Mouse (Mus musculus) macrophage (primary cell): Measurements from ENCODE around the gene Dus3l. TPM values are rescaled to one million over a fixed set of nuclear protein-coding genes. Genes with fewer than 3 reads are reported as not detected.

Experiments used
- H3K27ac ChIP-seq: fragments of 350-480 bp; formaldehyde crosslinking; 2 replicates; pipeline ENCODE4 v1.9.0; 2021
- H3K36me3 ChIP-seq: fragments of 350-480 bp; formaldehyde crosslinking; 2 replicates; pipeline ENCODE4 v1.9.0; 2021; ENCODE audit errors: inconsistent target
- H3K4me3 ChIP-seq: fragments of 350-480 bp; formaldehyde crosslinking; 2 replicates; pipeline ENCODE4 v1.9.0; 2021; ENCODE audit errors: inconsistent target
- H3K79me2 ChIP-seq: fragments of 350-480 bp; formaldehyde crosslinking; 2 replicates; pipeline ENCODE4 v1.9.0; 2021; ENCODE audit errors: inconsistent target
- WGBS: methylation state at CpG from one replicate; pipeline ENCODE4 v1.1.7; 2026; ENCODE audit warnings: inconsistent platforms; ENCODE audit not compliant: missing documents; 5-methylcytosine and 5-hydroxymethylcytosine counted together
- polyA plus RNA-seq: library from polyadenylated mRNA; stranded (reverse); fragments of 250-400 nt; gene quantifications from 3 replicates; pipeline ENCODE4 v1.2.4, GENCODE M21; 2018; ENCODE audit warnings: inconsistent platforms

Gene Dus3l
- polyA plus RNA-seq, 1 experiment from 2014 or later, result 9.0 TPM

GRCm38 (mm10) chr17:56792588-56792987 is 28.0 kb downstream of the Dus3l start:
- Histone ChIP-seq H3K79me2 (no peaks in the 10 kb centered on the region), H3K4me3 (no peak overlapping the region), H3K27ac (no peak overlapping the region), H3K36me3 (no peaks in the 10 kb centered on the region)
- WGBS, result 89% methylated on average over 3 of the region's 3 CpGs

GRCm38 (mm10) chr17:56793614-56794319 is 29.2 kb downstream of the Dus3l start:
- Histone ChIP-seq H3K27ac (no peak overlapping the region), H3K4me3 (no peak overlapping the region), H3K79me2 (no peaks in the 10 kb centered on the region), H3K36me3 (no peaks in the 10 kb centered on the region)
- 80% methylated on average over 6 of the region's 6 CpGs for WGBS

GRCm38 (mm10) chr17:56799276-56799675 is 34.7 kb downstream of the Dus3l start:
- Histone ChIP-seq H3K36me3 (no peaks in the 10 kb centered on the region), H3K79me2 (no peaks in the 10 kb centered on the region), H3K4me3 (no peak overlapping the region), H3K27ac (no peak overlapping the region)
- 98% methylated on average over 3 of the region's 3 CpGs for WGBS

- Histone ChIP-seq H3K4me3 (no peak overlapping the region), H3K36me3 (no peaks in the 10 kb centered on the region), H3K79me2 (no peaks in the 10 kb centered on the region), H3K27ac (no peak overlapping the region)
- WGBS, result 96% methylated on average over 7 of the region's 8 CpGs
Measured at GRCm38 (mm10) chr17:56802065-56802464, 37.5 kb downstream of the Dus3l start.

- H3K79me2 ChIP-seq, result no peaks in the 10 kb centered on the region
- 92% methylated on average over 5 of the region's 5 CpGs for WGBS
- H3K4me3 ChIP-seq, result no peak overlapping the region
- H3K36me3 ChIP-seq, result no peaks in the 10 kb centered on the region
- H3K27ac ChIP-seq, result no peak overlapping the region
Measured at GRCm38 (mm10) chr17:56804952-56805351, 40.4 kb downstream of the Dus3l start.

- Histone ChIP-seq H3K36me3 (no peaks in the 10 kb centered on the region), H3K4me3 (no peak overlapping the region), H3K79me2 (no peaks in the 10 kb centered on the region), H3K27ac (no peak overlapping the region)
- 100% methylated on average over 1 of the region's 1 CpGs for WGBS
Measured at GRCm38 (mm10) chr17:56805784-56806183, 41.2 kb downstream of the Dus3l start.

GRCm38 (mm10) chr17:56808518-56808917 is 44.0 kb downstream of the Dus3l start:
- Histone ChIP-seq H3K27ac (no peak overlapping the region), H3K4me3 (no peak overlapping the region), H3K79me2 (no peaks in the 10 kb centered on the region), H3K36me3 (no peaks in the 10 kb centered on the region)
- 29% methylated on average over 9 of the region's 9 CpGs for WGBS

- Histone ChIP-seq H3K79me2 (no peaks in the 10 kb centered on the region), H3K27ac (no peak overlapping the region), H3K36me3 (no peaks in the 10 kb centered on the region), H3K4me3 (no peak overlapping the region)
- whole genome bisulfite sequencing, result 25% methylated on average over 3 of the region's 3 CpGs
Measured at GRCm38 (mm10) chr17:56810245-56810644, 45.7 kb downstream of the Dus3l start.

- H3K4me3 ChIP-seq, result no peak overlapping the region
- 55% methylated on average over 12 of the region's 24 CpGs for WGBS
- H3K79me2 ChIP-seq, result no peaks in the 10 kb centered on the region
- H3K27ac ChIP-seq, result no peak overlapping the region
- H3K36me3 ChIP-seq, result no peaks in the 10 kb centered on the region
Measured at GRCm38 (mm10) chr17:56814316-56815056, 49.9 kb downstream of the Dus3l start.

GRCm38 (mm10) chr17:56815057-56815345 is 50.4 kb downstream of the Dus3l start:
- WGBS, result 82% methylated on average over 2 of the region's 3 CpGs
- Histone ChIP-seq H3K79me2 (no peaks in the 10 kb centered on the region), H3K4me3 (no peak overlapping the region), H3K36me3 (no peaks in the 10 kb centered on the region), H3K27ac (no peak overlapping the region)

GRCm38 (mm10) chr17:56818067-56818636 is 53.6 kb downstream of the Dus3l start:
- 74% methylated on average over 11 of the region's 11 CpGs for WGBS
- Histone ChIP-seq H3K27ac (no peak overlapping the region), H3K4me3 (no peak overlapping the region), H3K79me2 (no peaks in the 10 kb centered on the region), H3K36me3 (no peaks in the 10 kb centered on the region)

- Histone ChIP-seq H3K4me3 (no peak overlapping the region), H3K79me2 (no peaks in the 10 kb centered on the region), H3K27ac (no peak overlapping the region), H3K36me3 (no peaks in the 10 kb centered on the region)
- 52% methylated on average over 6 of the region's 6 CpGs for WGBS
Measured at GRCm38 (mm10) chr17:56819032-56819545, 54.5 kb downstream of the Dus3l start.
